Mouse (Mus musculus): ENCODE measurements around the gene Krtap1-4. TPM values are rescaled to one million over a fixed set of nuclear protein-coding genes. Genes with fewer than 3 reads are reported as not detected.

The Krtap1-4 gene
- total and polyA plus RNA-seq, 3 experiments: not detected

DNA sequence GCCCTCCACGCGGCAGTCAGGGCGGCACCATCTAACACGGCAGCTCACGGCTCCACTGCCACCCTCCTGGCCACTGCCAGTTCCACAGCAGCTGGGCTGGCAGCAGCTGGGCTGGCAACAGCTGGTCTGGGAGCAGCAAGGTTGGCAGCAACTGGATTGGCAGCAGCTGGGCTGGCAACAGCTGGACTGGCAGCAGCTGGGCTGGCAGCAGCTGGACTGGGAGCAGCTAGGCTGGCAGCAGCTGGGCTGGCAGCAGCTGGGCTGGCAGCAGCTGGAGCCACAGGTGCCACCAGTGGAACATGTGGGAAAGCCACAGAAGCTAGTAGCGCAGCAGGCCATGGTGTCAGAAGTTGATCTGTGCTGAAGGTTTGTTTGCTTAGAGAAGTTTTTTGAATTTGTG is 7.5 kb upstream of the Krtap1-4 start, which contains the start of gene Krtap1-3:
Gene Krtap1-3 (minus strand): TSS at position 359 of the 400 bp plus-strand sequence.
- no peak for DNase-seq (ENCODE audit: low spot score)
- TF ChIP-seq GATA1 (IDR thresholded peaks at IDR 0.05; ENCODE audit: borderline replicate concordance, low read length): no peak
- no peak for TF ChIP-seq POLR2AphosphoS5 (IDR thresholded peaks at IDR 0.05; ENCODE audit: insufficient replicate concordance, low read depth, low read length)
- no peak for TF ChIP-seq TAL1 (conservative IDR thresholded peaks at IDR 0.05; ENCODE audit: low read depth, low read length)
- no peak for TF ChIP-seq CTCF (IDR thresholded peaks at IDR 0.05; ENCODE audit: low read depth, low read length)
- TF ChIP-seq GATA2 (IDR thresholded peaks at IDR 0.05; ENCODE audit: borderline replicate concordance, low read depth, low read length): no peak
- no peaks in the 10 kb centered on the region for H3K27me3 ChIP-seq (ENCODE audit: insufficient read depth, low read length)
- H3K4me1 ChIP-seq (ENCODE audit: insufficient read depth, low read depth, low read length): no peaks in the 10 kb centered on the region
- no peak within 1 kb of the TSS for H3K4me3 ChIP-seq (ENCODE audit: low read depth, low read length)
- no peaks in the 10 kb centered on the region for H3K36me3 ChIP-seq (replicated peaks)
- no peak for ATAC-seq (ENCODE audit: extremely low read depth, insufficient number of reproducible peaks, low FRiP score, poor library complexity, severe bottlenecking)
- H3K9me3 ChIP-seq (replicated peaks): peaks cover 11% of the 10 kb centered on the region

GRCm38 (mm10) chr11:99585096-99585495 is 1.6 kb upstream of the Krtap1-4 start:
- H3K9me3 ChIP-seq (replicated peaks): peaks cover 11% of the 10 kb centered on the region
- H3K4me1 ChIP-seq (ENCODE audit: insufficient read depth, low read depth, low read length): no peaks in the 10 kb centered on the region
- DNase-seq (ENCODE audit: low spot score): no peak
- no peaks in the 10 kb centered on the region for H3K27me3 ChIP-seq (ENCODE audit: insufficient read depth, low read length)
- TF ChIP-seq TAL1 (conservative IDR thresholded peaks at IDR 0.05; ENCODE audit: low read depth, low read length) (no peak), POLR2AphosphoS5 (IDR thresholded peaks at IDR 0.05; ENCODE audit: insufficient replicate concordance, low read depth, low read length) (no peak), GATA1 (IDR thresholded peaks at IDR 0.05; ENCODE audit: borderline replicate concordance, low read length) (no peak), GATA2 (IDR thresholded peaks at IDR 0.05; ENCODE audit: borderline replicate concordance, low read depth, low read length) (no peak)
- H3K36me3 ChIP-seq (replicated peaks): no peaks in the 10 kb centered on the region
- no peak for ATAC-seq (ENCODE audit: extremely low read depth, insufficient number of reproducible peaks, low FRiP score, poor library complexity, severe bottlenecking)
- no peak overlapping the region for H3K4me3 ChIP-seq (ENCODE audit: low read depth, low read length)

DNA sequence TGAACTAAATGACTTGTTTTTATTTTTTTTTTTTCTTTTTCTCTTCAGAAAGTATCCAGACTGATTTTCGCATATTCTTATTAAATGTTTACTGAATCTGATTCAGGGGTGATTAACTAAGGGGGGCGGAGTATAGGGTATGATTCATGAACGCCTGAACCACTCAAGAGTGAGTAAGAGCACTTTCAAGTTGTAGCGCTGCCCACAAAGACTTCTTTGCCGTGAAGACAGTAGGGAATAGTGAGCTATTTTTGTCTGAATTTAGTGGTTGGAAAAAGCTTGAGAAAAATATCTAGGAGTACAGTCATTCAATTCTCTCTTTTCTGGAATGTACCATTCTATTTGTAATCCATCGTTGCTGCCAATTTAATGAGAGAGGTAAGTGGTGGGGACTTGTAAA is 1.9 kb downstream of the Krtap1-4 start:
- no peaks in the 10 kb centered on the region for H3K36me3 ChIP-seq (replicated peaks)
- ATAC-seq (ENCODE audit: extremely low read depth, insufficient number of reproducible peaks, low FRiP score, poor library complexity, severe bottlenecking): no peak
- H3K27me3 ChIP-seq (ENCODE audit: insufficient read depth, low read length): no peaks in the 10 kb centered on the region
- no peaks in the 10 kb centered on the region for H3K4me1 ChIP-seq (ENCODE audit: insufficient read depth, low read depth, low read length)
- H3K9me3 ChIP-seq (replicated peaks): peaks cover 11% of the 10 kb centered on the region
- H3K4me3 ChIP-seq (ENCODE audit: low read depth, low read length): no peak overlapping the region
- TF ChIP-seq GATA2 (IDR thresholded peaks at IDR 0.05; ENCODE audit: borderline replicate concordance, low read depth, low read length): no peak
- TF ChIP-seq GATA1 (IDR thresholded peaks at IDR 0.05; ENCODE audit: borderline replicate concordance, low read length): no peak
- TF ChIP-seq TAL1 (conservative IDR thresholded peaks at IDR 0.05; ENCODE audit: low read depth, low read length): no peak
- no peak for TF ChIP-seq CTCF (IDR thresholded peaks at IDR 0.05; ENCODE audit: low read depth, low read length)
- TF ChIP-seq POLR2AphosphoS5 (IDR thresholded peaks at IDR 0.05; ENCODE audit: insufficient replicate concordance, low read depth, low read length): no peak
- DNase-seq (ENCODE audit: low spot score): no peak

DNA sequence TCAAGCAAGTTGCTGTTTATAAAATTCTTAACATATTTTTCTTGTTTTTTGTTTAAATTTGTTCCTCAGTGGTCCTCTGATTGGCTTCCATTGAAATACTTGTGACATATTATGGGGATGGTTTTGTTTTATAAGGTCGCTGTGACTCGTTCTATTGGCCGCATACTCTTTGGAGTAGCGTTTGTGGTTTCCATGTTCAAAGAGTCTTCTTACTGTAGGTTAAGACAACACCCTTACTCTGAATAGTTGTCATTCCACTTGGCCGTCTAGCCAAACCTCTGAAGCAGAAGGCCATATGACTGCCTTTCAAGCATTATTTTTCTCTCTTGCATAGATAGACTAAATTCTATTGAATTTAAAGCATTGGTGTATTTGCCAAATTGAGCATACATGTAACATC is 2.4 kb downstream of the Krtap1-4 start:
- Histone ChIP-seq H3K9me3 (replicated peaks) (peaks cover 11% of the 10 kb centered on the region), H3K36me3 (replicated peaks) (no peaks in the 10 kb centered on the region), H3K4me3 (ENCODE audit: low read depth, low read length) (no peak overlapping the region), H3K27me3 (ENCODE audit: insufficient read depth, low read length) (no peaks in the 10 kb centered on the region), H3K4me1 (ENCODE audit: insufficient read depth, low read depth, low read length) (no peaks in the 10 kb centered on the region)
- ATAC-seq (ENCODE audit: extremely low read depth, insufficient number of reproducible peaks, low FRiP score, poor library complexity, severe bottlenecking) (no peak), DNase-seq (ENCODE audit: low spot score) (no peak)
- TF ChIP-seq POLR2AphosphoS5 (IDR thresholded peaks at IDR 0.05; ENCODE audit: insufficient replicate concordance, low read depth, low read length): no peak
- no peak for TF ChIP-seq CTCF (IDR thresholded peaks at IDR 0.05; ENCODE audit: low read depth, low read length)
- TF ChIP-seq TAL1 (conservative IDR thresholded peaks at IDR 0.05; ENCODE audit: low read depth, low read length): no peak
- no peak for TF ChIP-seq GATA1 (IDR thresholded peaks at IDR 0.05; ENCODE audit: borderline replicate concordance, low read length)
- TF ChIP-seq GATA2 (IDR thresholded peaks at IDR 0.05; ENCODE audit: borderline replicate concordance, low read depth, low read length): no peak

DNA sequence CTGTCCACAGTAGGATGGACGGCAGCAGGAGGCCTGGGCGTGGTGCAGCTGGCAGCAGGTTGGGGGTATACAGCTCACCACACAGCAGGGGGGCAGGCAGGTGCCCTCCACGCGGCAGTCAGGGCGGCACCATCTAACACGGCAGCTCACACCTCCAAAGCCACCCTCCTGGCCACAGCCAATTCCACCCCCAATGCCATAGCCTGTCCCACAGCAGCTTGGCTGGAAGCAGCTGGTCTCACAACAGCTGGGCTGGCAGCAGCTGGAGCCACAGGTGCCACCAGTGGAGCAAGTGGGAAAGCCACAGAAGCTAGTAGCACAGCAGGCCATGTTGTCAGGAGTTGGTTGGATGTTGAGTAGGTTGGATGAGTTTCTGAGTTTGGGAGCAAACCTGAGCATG is 2.8 kb downstream of the Krtap1-4 start, which contains the start of gene Krtap1-5:
Gene Krtap1-5 (minus strand): TSS at position 381 of the 400 bp plus-strand sequence.
- TF ChIP-seq GATA1 (IDR thresholded peaks at IDR 0.05; ENCODE audit: borderline replicate concordance, low read length) (no peak), CTCF (IDR thresholded peaks at IDR 0.05; ENCODE audit: low read depth, low read length) (no peak), POLR2AphosphoS5 (IDR thresholded peaks at IDR 0.05; ENCODE audit: insufficient replicate concordance, low read depth, low read length) (no peak), GATA2 (IDR thresholded peaks at IDR 0.05; ENCODE audit: borderline replicate concordance, low read depth, low read length) (no peak), TAL1 (conservative IDR thresholded peaks at IDR 0.05; ENCODE audit: low read depth, low read length) (no peak)
- DNase-seq (ENCODE audit: low spot score) (no peak), ATAC-seq (ENCODE audit: extremely low read depth, insufficient number of reproducible peaks, low FRiP score, poor library complexity, severe bottlenecking) (no peak)
- no peak within 1 kb of the TSS for H3K4me3 ChIP-seq (ENCODE audit: low read depth, low read length)
- H3K4me1 ChIP-seq (ENCODE audit: insufficient read depth, low read depth, low read length): no peaks in the 10 kb centered on the region
- no peaks in the 10 kb centered on the region for H3K27me3 ChIP-seq (ENCODE audit: insufficient read depth, low read length)
- H3K36me3 ChIP-seq (replicated peaks): no peaks in the 10 kb centered on the region
- H3K9me3 ChIP-seq (replicated peaks): peaks cover 11% of the 10 kb centered on the region

DNA sequence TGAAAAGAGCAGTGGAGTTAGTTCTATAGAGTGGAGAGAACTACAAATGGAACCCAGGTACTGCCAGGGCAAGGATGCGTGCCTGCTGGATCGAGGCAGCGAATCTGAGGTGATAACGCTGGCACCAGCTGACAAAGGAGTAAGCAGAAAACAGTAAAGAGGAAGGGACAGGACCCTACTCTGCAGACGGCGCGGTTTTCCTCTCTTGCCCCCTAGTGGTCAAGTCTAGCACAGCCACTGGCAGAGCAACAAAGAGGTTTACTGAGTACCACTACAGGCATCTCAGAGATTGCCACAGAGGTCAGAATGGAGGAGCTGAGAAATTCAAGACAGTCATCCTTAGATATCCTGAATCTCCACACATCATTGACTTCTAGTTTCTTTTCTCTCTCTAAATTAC is 9.3 kb downstream of the Krtap1-4 start:
- Histone ChIP-seq H3K36me3 (replicated peaks) (no peaks in the 10 kb centered on the region), H3K27me3 (ENCODE audit: insufficient read depth, low read length) (no peaks in the 10 kb centered on the region), H3K4me1 (ENCODE audit: insufficient read depth, low read depth, low read length) (no peaks in the 10 kb centered on the region), H3K9me3 (replicated peaks) (peaks cover 11% of the 10 kb centered on the region), H3K4me3 (ENCODE audit: low read depth, low read length) (no peak overlapping the region)
- ATAC-seq (ENCODE audit: extremely low read depth, insufficient number of reproducible peaks, low FRiP score, poor library complexity, severe bottlenecking): peak; percentile 45; the same call in 1 of the 2 replicates
- DNase-seq (ENCODE audit: low spot score): peak; percentile 2
- TF ChIP-seq GATA1 (IDR thresholded peaks at IDR 0.05; ENCODE audit: borderline replicate concordance, low read length): no peak
- TF ChIP-seq CTCF (IDR thresholded peaks at IDR 0.05; ENCODE audit: low read depth, low read length): peak; percentile 38; the same call in 1 of the 2 replicates
